Mouse (Mus musculus) myocyte (in vitro differentiated cells): ENCODE measurements around the gene Hoxa6. TPM values are rescaled to one million over a fixed set of nuclear protein-coding genes. Genes with fewer than 3 reads are reported as not detected.

Experiments
- H3K27me3 ChIP-seq: one replicate; pipeline ENCODE4 v1.6.1; 2011; ENCODE audit not compliant: control insufficient read depth, insufficient read depth, insufficient read length
- H3K36me3 ChIP-seq: one replicate; pipeline ENCODE4 v1.6.1; 2011; ENCODE audit not compliant: control insufficient read depth, insufficient read depth
- H3K4me2 ChIP-seq: one replicate; pipeline ENCODE4 v1.6.1; 2011; ENCODE audit warnings: low read depth, control low read depth
- H3K4me3 ChIP-seq: one replicate; pipeline ENCODE4 v1.5.1; 2011; ENCODE audit warnings: mild to moderate bottlenecking, control low read depth, moderate library complexity
- H3K79me2 ChIP-seq: one replicate; pipeline ENCODE4 v1.6.1; 2011; ENCODE audit not compliant: control insufficient read depth, insufficient read depth
- H3ac ChIP-seq: one replicate; pipeline ENCODE4 v1.6.1; 2011; ENCODE audit not compliant: control insufficient read depth, insufficient read length
- CEBPB ChIP-seq: IDR thresholded peaks from 2 replicates; pipeline ENCODE4 v1.6.1; 2011; ENCODE audit warnings: mild to moderate bottlenecking, moderate library complexity; ENCODE audit not compliant: poor library complexity, insufficient read depth, severe bottlenecking
- E2F4 ChIP-seq: IDR thresholded peaks from one replicate; pipeline ENCODE4 v1.6.1; 2011; ENCODE audit warnings: mild to moderate bottlenecking, control low read depth, moderate library complexity; ENCODE audit not compliant: insufficient read depth
- MAX ChIP-seq: IDR thresholded peaks from one replicate; pipeline ENCODE4 v1.6.1; 2011; ENCODE audit warnings: low read depth, mild to moderate bottlenecking, control low read depth
- MYOD1 ChIP-seq, 3 experiments: IDR thresholded peaks; one replicate each; pipeline ENCODE4 v1.6.1; 2011; ENCODE audit warnings: control low read depth in 2 of 3, low read depth in 2 of 3, mild to moderate bottlenecking in 2 of 3, moderate library complexity in 1 of 3; ENCODE audit not compliant: insufficient read length in 2 of 3, control insufficient read depth in 1 of 3
- MYOG ChIP-seq, 3 experiments: IDR thresholded peaks; one replicate each; pipeline ENCODE4 v1.6.1; 2011; ENCODE audit warnings: control low read depth in 2 of 3, low read depth in 2 of 3, mild to moderate bottlenecking in 2 of 3; ENCODE audit not compliant: insufficient read length in 2 of 3, control insufficient read depth in 1 of 3, insufficient read depth in 1 of 3
- POLR2A ChIP-seq: IDR thresholded peaks from one replicate; pipeline ENCODE4 v1.6.1; 2011; ENCODE audit warnings: low read depth, mild to moderate bottlenecking, control low read depth, moderate library complexity; ENCODE audit not compliant: insufficient read length
- POLR2AphosphoS2 ChIP-seq: IDR thresholded peaks from one replicate; pipeline ENCODE4 v1.6.1; 2011; ENCODE audit warnings: low read depth, control low read depth; ENCODE audit not compliant: insufficient read length
- REST ChIP-seq: IDR thresholded peaks from one replicate; pipeline ENCODE4 v1.6.1; 2011; ENCODE audit warnings: mild to moderate bottlenecking, control low read depth, moderate library complexity; ENCODE audit not compliant: insufficient read depth, insufficient read length
- SRF ChIP-seq: IDR thresholded peaks from one replicate; pipeline ENCODE4 v1.6.1; 2011; ENCODE audit warnings: low read depth; ENCODE audit not compliant: control insufficient read depth, insufficient read length
- TCF12 ChIP-seq: IDR thresholded peaks from one replicate; pipeline ENCODE4 v1.6.1; 2011; ENCODE audit warnings: mild to moderate bottlenecking, control low read depth; ENCODE audit not compliant: poor library complexity, insufficient read depth, severe bottlenecking
- TCF3 ChIP-seq: IDR thresholded peaks from one replicate; pipeline ENCODE4 v1.6.1; 2011; ENCODE audit warnings: low read depth, control low read depth; ENCODE audit not compliant: insufficient read length
- USF1 ChIP-seq: IDR thresholded peaks from one replicate; pipeline ENCODE4 v1.6.1; 2011; ENCODE audit warnings: low read depth, mild to moderate bottlenecking, control low read depth, moderate library complexity
- polyA plus RNA-seq: library from polyadenylated mRNA; unstranded; fragments of >200 nt; fragmentation: generic; extraction: Trizol; gene quantifications from one replicate; pipeline ENCODE4 v1.2.1, GENCODE M21; 2012; ENCODE audit warnings: missing spikeins

Gene Hoxa6
- polyA plus RNA-seq, 1 experiment: 0.88 TPM

DNA sequence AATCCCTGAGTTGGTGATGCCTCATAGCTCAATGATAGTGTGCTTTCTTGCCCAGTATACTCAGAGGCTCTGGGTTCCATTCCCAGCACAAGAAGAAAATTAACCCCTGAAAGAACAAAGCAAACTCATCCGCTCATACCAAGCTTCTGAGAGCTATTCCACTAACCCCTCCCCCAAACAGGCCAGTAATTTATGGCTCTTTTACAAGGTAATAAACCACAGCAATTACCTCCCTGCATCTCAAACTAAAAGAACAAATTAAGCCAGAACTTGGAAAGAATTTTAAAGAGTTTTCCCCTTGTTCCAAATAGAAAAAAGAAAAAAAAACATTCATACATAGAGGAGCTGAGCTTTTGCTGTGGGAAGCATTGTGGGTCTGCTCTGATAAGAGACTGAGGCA is 25.7 kb downstream of the Hoxa6 start:
- Histone ChIP-seq H3K4me2 (no peak overlapping the region), H3K27me3 (no peaks in the 10 kb centered on the region), H3ac (no peak overlapping the region), H3K4me3 (no peak overlapping the region), H3K36me3 (no peaks in the 10 kb centered on the region), H3K79me2 (no peaks in the 10 kb centered on the region)
- TF ChIP-seq POLR2A: no peak
- TF ChIP-seq MAX: no peak
- TF ChIP-seq CEBPB: no peak
- no peak for TF ChIP-seq REST
- no peak for TF ChIP-seq POLR2AphosphoS2
- TF ChIP-seq TCF12: no peak
- no peak for TF ChIP-seq SRF
- TF ChIP-seq E2F4: no peak
- TF ChIP-seq TCF3: no peak

DNA sequence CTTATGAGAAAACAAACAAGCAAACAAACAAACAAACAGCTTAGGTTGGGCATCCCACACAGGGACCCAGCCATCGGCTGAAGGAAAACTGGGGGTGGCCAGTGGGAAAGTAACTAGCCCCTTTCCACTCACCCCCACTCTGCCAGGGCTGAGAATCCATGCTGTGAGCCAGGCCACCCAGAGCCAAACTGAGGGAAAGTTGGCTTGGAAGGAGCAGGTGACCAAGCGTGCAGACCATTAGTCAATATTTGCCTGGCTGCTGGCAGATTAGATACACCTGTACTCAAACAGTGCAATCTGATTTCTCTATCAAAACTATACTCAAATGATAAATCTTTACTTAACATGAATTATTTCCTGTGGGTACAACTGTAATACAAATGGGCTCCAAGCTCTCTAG is 26.5 kb downstream of the Hoxa6 start:
- TF ChIP-seq CEBPB (no peak), E2F4 (no peak)
- H3K27me3 ChIP-seq: no peaks in the 10 kb centered on the region
- no peak overlapping the region for H3ac ChIP-seq
- no peaks in the 10 kb centered on the region for H3K36me3 ChIP-seq
- no peak overlapping the region for H3K4me2 ChIP-seq
- no peaks in the 10 kb centered on the region for H3K79me2 ChIP-seq
- no peak overlapping the region for H3K4me3 ChIP-seq

DNA sequence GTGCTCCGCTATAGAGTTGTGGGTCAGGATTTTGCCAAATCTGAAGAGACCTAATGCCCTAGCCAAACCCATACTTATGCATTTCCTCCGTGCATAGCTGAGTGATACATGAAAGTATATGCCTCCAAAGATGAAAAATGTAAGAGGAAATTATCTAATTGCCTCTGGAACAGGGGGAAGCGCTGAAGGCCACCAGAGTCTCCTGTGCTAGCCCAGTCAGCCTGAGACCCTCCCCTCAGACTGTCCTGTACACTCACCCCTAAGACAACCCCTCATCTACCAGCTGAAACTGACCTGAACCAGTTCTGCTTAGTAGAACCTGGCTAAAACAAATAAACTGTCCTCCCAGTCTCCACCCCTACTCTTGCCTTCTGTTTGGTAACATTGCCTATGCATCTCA is 27.8 kb downstream of the Hoxa6 start:
- H3K36me3 ChIP-seq: no peaks in the 10 kb centered on the region
- no peak for TF ChIP-seq USF1
- H3K27me3 ChIP-seq: no peaks in the 10 kb centered on the region
- no peak overlapping the region for H3ac ChIP-seq
- no peak overlapping the region for H3K4me3 ChIP-seq
- H3K79me2 ChIP-seq: no peaks in the 10 kb centered on the region
- H3K4me2 ChIP-seq: no peak overlapping the region

DNA sequence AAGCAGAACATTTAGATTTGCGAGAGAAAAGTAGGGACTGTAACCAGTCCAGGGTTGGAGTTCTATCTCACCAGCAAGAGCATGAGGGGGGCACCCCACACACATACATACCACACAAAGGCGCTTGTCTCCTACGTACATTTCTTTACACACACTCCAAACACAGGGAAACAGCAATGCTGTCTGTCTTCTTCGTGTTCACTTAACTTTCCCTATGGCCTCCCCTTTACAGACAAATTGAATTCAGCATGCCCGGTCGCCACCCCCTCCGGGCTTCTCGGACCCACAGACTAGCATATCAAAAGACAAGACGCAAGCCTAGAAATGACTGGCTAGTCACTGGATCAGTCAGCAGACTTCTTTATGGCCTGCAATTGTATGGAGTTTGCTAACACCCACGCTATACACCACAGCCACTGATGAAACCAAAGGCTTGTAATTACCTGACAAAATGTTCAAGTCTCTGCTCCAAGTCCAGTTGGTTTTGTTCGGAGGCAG is 28.3 kb downstream of the Hoxa6 start:
- no peak overlapping the region for H3K4me3 ChIP-seq
- no peaks in the 10 kb centered on the region for H3K79me2 ChIP-seq
- no peaks in the 10 kb centered on the region for H3K27me3 ChIP-seq
- no peak overlapping the region for H3K4me2 ChIP-seq
- H3K36me3 ChIP-seq: no peaks in the 10 kb centered on the region
- no peak for TF ChIP-seq REST
- no peak for TF ChIP-seq USF1
- TF ChIP-seq CEBPB: no peak
- no peak for TF ChIP-seq MAX
- no peak for TF ChIP-seq MYOD1 (IDR thresholded peaks at IDR 0.05; ENCODE audit: control insufficient read depth in 1 of 3, insufficient read length in 2 of 3, low read depth in 2 of 3)
- TF ChIP-seq E2F4: no peak
- no peak for TF ChIP-seq SRF
- no peak for TF ChIP-seq MYOG (IDR thresholded peaks at IDR 0.05; ENCODE audit: control insufficient read depth in 1 of 3, insufficient read depth in 1 of 3, insufficient read length in 2 of 3, low read depth in 2 of 3)
- no peak for TF ChIP-seq POLR2A
- no peak for TF ChIP-seq TCF3
- TF ChIP-seq TCF12: no peak
- no peak for TF ChIP-seq POLR2AphosphoS2
- H3ac ChIP-seq: no peak overlapping the region

DNA sequence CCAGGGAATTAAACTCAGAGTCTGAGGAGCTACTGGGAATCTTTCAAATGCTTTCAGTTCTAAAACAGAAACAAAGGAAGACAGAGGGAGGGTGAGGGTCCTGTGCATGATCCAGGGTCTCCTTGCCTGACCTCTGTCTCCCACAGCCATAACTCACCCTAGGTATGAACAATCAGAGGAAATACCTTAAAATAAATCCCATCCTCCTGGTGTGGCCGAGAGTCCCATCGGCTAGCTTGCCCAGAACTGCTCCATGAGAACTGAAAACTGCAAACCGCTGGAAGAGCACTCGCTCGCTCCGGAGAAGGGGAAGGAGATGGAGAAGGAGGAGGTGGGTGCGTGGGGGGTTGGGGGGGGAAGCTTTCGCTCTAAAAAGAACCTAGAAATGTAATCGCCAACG is 28.8 kb downstream of the Hoxa6 start:
- Histone ChIP-seq H3ac (no peak overlapping the region), H3K36me3 (no peaks in the 10 kb centered on the region), H3K4me2 (no peak overlapping the region), H3K27me3 (no peaks in the 10 kb centered on the region), H3K4me3 (no peak overlapping the region), H3K79me2 (no peaks in the 10 kb centered on the region)
- TF ChIP-seq USF1: no peak
- no peak for TF ChIP-seq REST
- TF ChIP-seq POLR2AphosphoS2: no peak

DNA sequence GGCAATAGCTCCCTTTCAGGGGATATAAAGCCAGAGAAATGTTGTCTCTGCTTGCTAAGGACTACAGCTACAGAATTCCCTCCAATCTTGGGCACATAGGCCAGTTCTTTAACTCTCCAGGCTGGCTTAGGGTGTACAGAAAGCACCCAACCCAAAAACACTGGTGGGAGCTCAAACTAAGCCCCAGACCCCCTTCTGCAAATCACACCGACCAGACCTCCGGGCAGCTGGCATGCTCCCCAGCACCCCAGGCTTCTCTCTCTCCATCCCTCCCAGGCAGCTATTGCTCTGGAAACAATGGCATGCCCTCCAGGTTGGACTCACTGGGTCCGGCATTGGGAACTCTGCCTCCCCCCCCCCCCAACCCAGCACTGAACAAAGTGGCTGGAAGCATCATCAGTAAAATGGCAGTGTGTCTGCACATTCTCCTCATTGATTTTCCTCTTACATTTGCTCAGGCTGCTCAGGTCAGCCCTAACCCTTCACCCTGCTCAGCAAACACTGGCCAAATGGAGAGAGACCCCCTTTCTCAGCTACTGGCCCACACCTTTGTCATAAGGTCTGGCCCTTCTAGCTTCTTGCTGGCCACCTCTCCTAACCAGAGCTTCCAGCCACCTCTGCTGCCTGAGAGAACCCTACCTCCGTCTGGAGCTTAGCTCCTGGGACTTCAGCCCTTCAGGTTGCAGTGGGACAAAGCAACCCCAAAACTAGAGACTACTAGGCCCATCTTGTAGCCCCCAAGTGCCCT is 29.4 kb downstream of the Hoxa6 start:
- Histone ChIP-seq H3K27me3 (no peaks in the 10 kb centered on the region), H3K4me2 (no peak overlapping the region), H3K79me2 (no peaks in the 10 kb centered on the region), H3K4me3 (no peak overlapping the region), H3K36me3 (no peaks in the 10 kb centered on the region), H3ac (no peak overlapping the region)
- TF ChIP-seq TCF12 (no peak), MYOD1 (IDR thresholded peaks at IDR 0.05; ENCODE audit: control insufficient read depth in 1 of 3, insufficient read length in 2 of 3, low read depth in 2 of 3) (no peak), POLR2AphosphoS2 (no peak), CEBPB (no peak), MAX (no peak), MYOG (IDR thresholded peaks at IDR 0.05; ENCODE audit: control insufficient read depth in 1 of 3, insufficient read depth in 1 of 3, insufficient read length in 2 of 3, low read depth in 2 of 3) (no peak), E2F4 (no peak)
